Mouse (Mus musculus) embryonic fibroblast, embryonic 13.5 days (primary cell): ENCODE results near the gene Trim17. TPM values are rescaled to one million over a fixed set of nuclear protein-coding genes. Genes with fewer than 3 reads are reported as not detected.
A peak's percentile ranks its signal among the peaks of the same experiment; 100 is the strongest.

ENCODE experiments used
- H3K27ac ChIP-seq: 2 replicates; pipeline ENCODE4 v1.5.1; 2012; ENCODE audit warnings: low read length, control low read depth, inconsistent platforms; ENCODE audit not compliant: insufficient read depth
- H3K4me1 ChIP-seq: 2 replicates; pipeline ENCODE4 v1.6.1; 2011; ENCODE audit warnings: low read length; ENCODE audit not compliant: control insufficient read depth, insufficient read depth
- H3K4me3 ChIP-seq: 2 replicates; pipeline ENCODE4 v1.5.1; 2011; ENCODE audit warnings: mild to moderate bottlenecking, control low read depth, low read length; ENCODE audit not compliant: insufficient read depth
- CTCF ChIP-seq: IDR thresholded peaks from 2 replicates; pipeline ENCODE4 v1.5.1; 2011; ENCODE audit warnings: mild to moderate bottlenecking, control low read depth, low read length, moderate library complexity, borderline replicate concordance; ENCODE audit not compliant: insufficient read depth
- POLR2A ChIP-seq: IDR thresholded peaks from 2 replicates; pipeline ENCODE4 v1.6.1; 2011; ENCODE audit warnings: low read depth, mild to moderate bottlenecking, control low read depth, low read length, moderate library complexity
- polyA plus RNA-seq: library from polyadenylated mRNA; stranded (reverse); fragments of >200 nt; gene quantifications from 2 replicates; pipeline ENCODE4 v1.2.4, GENCODE M21; 2011; ENCODE audit warnings: low read depth; ENCODE audit not compliant: missing spikeins, insufficient read length

Gene Trim17
- polyA plus RNA-seq, 1 experiment = not detected

- Histone ChIP-seq H3K4me3 (no peak overlapping the region), H3K4me1 (no peaks in the 10 kb centered on the region), H3K27ac (no peak overlapping the region)
- TF ChIP-seq POLR2A = no peak
- no peak for TF ChIP-seq CTCF
Observed at GRCm38 (mm10) chr11:58965001-58965760, 10.7 kb downstream of the Trim17 start.

GRCm38 (mm10) chr11:58967346-58967745 is 12.9 kb downstream of the Trim17 start:
- Histone ChIP-seq H3K4me3 (no peak overlapping the region), H3K27ac (no peak overlapping the region), H3K4me1 (no peaks in the 10 kb centered on the region)
- TF ChIP-seq CTCF (no peak), POLR2A (no peak)

DNA sequence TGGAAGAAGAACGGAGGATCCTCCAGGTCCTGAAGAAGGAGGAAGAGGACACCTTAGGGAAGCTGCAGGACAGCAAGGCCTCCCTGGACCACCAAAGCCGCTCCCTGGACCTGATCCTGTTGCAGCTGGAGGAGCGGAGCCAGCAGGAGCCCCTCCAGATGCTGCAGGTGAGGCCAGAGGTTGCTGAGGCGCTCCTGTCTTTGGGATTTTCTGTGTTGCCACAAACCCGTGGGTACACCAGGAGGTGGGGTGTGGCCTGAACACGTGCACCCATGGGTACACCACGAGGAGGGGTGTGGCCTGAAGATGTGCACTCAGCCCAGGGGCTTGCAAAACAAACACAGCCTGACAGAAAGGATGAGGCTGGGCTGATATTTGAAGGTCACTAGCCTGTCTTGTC is 14.1 kb downstream of the Trim17 start:
- TF ChIP-seq CTCF = no peak
- TF ChIP-seq POLR2A = no peak
- H3K4me1 ChIP-seq = no peaks in the 10 kb centered on the region
- no peak overlapping the region for H3K4me3 ChIP-seq
- no peak overlapping the region for H3K27ac ChIP-seq

DNA sequence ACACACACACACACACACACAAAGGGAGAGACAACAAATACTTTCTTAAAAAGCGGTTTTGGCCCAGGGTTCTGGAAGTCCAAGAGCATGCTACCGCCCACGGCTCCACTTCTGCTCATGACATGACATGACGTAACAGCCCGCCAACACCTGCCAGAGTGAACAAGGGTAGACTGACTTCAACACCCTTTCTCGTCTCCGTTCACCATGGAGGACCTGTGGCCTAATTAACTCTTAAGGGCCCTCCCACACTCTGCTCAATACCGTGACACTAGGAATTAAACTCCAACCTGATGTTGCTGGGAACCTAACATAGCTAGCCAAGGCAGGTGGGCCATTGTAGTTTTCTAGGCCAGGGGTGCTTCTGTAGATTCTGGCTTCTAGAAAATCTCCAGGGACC is 14.5 kb downstream of the Trim17 start:
- H3K4me1 ChIP-seq = no peaks in the 10 kb centered on the region
- H3K27ac ChIP-seq = no peak overlapping the region
- H3K4me3 ChIP-seq = no peak overlapping the region
- TF ChIP-seq POLR2A (no peak), CTCF (no peak)

GRCm38 (mm10) chr11:58969659-58970058 is 15.2 kb downstream of the Trim17 start:
- TF ChIP-seq CTCF (no peak), POLR2A (no peak)
- Histone ChIP-seq H3K27ac (no peak overlapping the region), H3K4me3 (no peak overlapping the region), H3K4me1 (no peaks in the 10 kb centered on the region)

- no peak for TF ChIP-seq POLR2A
- no peak for TF ChIP-seq CTCF
- Histone ChIP-seq H3K27ac (no peak overlapping the region), H3K4me3 (no peak overlapping the region), H3K4me1 (no peaks in the 10 kb centered on the region)
Observed at GRCm38 (mm10) chr11:58970831-58971530, 16.5 kb downstream of the Trim17 start.

DNA sequence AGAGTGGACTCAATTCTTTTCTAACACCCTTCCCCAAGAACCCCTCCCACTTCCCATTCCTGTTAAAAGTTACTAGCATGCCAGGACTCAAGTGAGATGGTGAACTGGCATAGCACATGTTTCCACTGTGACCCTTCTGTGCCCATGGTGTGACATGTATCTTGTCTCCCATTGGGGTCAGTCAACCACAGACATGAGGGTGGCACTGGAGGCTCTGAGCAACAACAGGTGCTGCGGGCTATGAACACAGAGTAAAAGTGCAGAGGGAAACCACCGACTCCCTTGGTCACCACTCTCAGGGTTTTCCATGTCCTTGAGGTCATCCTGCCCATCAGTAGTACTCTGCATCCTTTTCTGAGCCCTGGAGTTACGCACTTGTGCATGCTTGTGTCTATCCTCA is 17.3 kb downstream of the Trim17 start:
- Histone ChIP-seq H3K4me3 (no peak overlapping the region), H3K4me1 (no peaks in the 10 kb centered on the region), H3K27ac (no peak overlapping the region)
- TF ChIP-seq CTCF (no peak), POLR2A (no peak)

GRCm38 (mm10) chr11:58974414-58974813 is 19.9 kb downstream of the Trim17 start:
- no peak for TF ChIP-seq CTCF
- TF ChIP-seq POLR2A = no peak

GRCm38 (mm10) chr11:58977150-58977549 is 22.7 kb downstream of the Trim17 start:
- TF ChIP-seq CTCF = no peak
- no peak for TF ChIP-seq POLR2A
- H3K4me1 ChIP-seq = 0 out of 2 replicates have a peak, but pooled peaks cover 7% of the 10 kb centered on the region
- H3K4me3 ChIP-seq = peak overlapping the region; percentile 88
- H3K27ac ChIP-seq = no peak overlapping the region

More at GRCm38 (mm10) chr11:58974414-58974813, 19.9 kb downstream of the Trim17 start:
- no peaks in the 10 kb centered on the region for H3K4me1 ChIP-seq
- H3K27ac ChIP-seq = no peak overlapping the region
- no peak overlapping the region for H3K4me3 ChIP-seq

GRCm38 (mm10) chr11:58977607-58978026 is 23.1 kb downstream of the Trim17 start:
- Histone ChIP-seq H3K4me3 (peak overlapping the region; percentile 88), H3K27ac (peak overlapping the region; percentile 21; the same call in 1 of the 2 replicates), H3K4me1 (0 out of 2 replicates have a peak, but pooled peaks cover 7% of the 10 kb centered on the region)
- TF ChIP-seq CTCF (no peak), POLR2A (no peak)
